Mouse (Mus musculus) lung, postnatal 10 days (tissue): ENCODE measurements around the gene Glb1l.
A peak's percentile ranks its signal among the peaks of the same experiment; 100 is the strongest.

Source experiments
- DNase-seq: peaks from one replicate; pipeline ENCODE4 v3.0.0; 2021

The Glb1l gene

DNA sequence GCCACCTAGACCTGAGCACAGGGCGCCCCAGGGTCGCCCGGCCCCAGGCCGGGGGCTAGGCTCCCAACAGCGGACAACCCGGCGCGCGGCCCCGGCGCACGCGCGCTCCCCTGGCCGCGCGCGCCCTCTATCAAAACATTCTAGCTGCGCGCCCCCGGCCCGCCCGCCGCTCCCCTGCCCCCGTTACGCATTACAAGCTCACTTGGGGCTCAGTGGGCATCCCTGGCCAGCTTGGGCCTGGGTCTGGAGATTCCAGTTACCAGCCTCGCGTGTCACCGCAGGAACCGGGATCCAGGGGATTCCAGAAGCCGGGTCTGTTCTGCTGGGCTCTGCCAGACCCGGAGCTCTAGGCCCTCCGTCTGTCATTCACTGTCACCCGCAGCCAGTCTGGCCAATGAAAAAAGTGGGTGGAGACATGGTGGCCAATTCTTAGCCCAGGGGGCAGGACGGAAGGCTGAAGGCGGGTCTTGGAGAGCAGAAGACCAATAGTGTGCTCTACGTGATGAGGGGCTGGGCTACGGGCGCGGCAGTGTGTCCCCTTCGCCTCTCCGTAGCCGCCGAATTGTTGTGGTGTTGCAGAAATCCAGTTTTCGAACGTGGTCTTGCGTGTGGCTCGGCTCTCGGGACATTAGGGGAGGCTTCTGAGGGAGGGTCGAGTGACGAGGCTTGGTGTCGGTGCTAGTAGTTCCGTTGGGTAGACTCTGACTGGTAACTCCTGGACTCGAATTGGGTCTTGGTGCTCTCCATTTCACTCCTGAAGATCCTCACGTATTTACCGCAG is 18.8 kb downstream of the Glb1l start, which contains the start of the genes Ankzf1 and Atg9a:
TSS of gene Ankzf1 (plus strand) at position 530 of the 781 bp plus-strand sequence.
TSS of gene Atg9a (minus strand) at position 575 of the 781 bp plus-strand sequence.
- DNase-seq = peak; percentile 99

DNA sequence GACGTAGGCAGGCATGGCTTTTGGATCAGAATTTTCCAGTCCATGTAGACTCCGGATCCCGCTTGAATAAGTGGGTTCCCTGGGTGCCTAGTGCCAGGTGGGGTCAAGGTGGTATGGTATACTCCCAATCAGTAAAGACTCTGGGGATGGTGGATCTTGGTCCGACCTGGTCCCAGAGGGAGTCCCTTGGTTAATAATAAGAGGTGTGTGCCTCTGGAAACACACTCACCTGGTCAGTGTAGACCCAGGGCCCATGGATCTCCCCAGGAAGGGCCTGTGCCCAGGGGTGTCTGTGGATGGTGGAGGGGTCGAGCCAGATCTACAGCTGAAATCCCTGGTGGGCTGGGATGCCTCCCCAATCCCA is 19.4 kb downstream of the Glb1l start:
- DNase-seq = no peak

DNA sequence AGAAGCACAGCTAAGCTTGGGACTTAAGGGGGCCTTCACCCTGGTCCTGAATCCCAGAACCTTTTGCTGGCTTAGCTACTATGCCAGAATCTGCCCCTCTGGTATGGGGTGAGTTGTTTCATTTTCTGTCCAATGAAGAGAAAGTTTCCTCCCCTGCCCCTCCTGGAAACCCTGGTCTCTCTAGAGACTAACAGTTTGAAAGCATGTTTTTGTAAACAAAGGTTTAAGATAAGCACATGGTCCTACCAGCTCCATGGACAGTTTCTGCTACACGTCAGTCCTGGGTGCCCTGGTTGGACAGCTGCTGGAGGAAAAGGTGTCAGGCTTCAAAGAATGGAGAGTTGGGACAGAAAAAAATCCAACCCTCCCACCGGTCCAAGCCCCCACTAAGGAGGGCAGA is 20.0 kb downstream of the Glb1l start:
- DNase-seq = no peak

- DNase-seq = no peak
Measured at GRCm38 (mm10) chr1:75187914-75188483, 22.6 kb downstream of the Glb1l start.

DNA sequence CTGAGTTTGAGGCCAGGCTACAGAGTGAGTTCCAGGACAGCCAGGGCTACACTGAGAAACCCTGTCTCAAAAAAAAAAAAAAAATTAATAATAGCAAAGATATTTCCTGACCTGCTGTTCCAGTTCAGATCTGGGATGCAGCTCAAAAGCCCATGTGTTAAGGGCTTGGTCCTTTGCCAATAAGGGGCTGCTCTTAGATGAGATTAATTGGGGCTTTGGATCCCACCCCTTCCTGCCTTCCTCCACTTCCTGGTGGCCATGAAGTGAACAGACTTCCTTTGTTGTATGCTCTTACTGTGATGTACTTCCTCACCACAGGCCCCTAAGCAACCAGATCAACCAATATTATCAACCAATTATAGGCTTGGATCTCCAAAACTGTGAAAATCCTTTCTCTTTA is 23.5 kb downstream of the Glb1l start:
- no peak for DNase-seq

DNA sequence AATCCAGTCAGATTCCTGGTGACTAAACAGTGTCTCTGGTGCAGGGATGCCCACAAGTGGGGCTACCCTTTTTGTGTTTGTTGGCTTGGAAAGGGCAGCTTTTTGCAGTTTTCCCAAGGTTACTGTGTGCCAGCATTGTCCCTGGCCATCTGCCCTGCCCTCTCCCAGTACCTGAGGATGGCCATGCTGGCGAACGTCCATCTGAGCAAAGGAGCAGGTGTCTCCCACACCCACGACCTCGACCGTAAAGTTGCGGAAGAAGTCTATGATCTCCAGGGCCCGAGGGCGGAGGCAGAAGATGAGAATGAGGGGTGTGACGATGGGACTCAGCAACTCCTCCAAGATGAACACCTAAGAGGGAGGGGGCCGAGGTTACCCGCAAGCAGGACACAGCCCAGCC is 25.1 kb downstream of the Glb1l start:
- no peak for DNase-seq

DNA sequence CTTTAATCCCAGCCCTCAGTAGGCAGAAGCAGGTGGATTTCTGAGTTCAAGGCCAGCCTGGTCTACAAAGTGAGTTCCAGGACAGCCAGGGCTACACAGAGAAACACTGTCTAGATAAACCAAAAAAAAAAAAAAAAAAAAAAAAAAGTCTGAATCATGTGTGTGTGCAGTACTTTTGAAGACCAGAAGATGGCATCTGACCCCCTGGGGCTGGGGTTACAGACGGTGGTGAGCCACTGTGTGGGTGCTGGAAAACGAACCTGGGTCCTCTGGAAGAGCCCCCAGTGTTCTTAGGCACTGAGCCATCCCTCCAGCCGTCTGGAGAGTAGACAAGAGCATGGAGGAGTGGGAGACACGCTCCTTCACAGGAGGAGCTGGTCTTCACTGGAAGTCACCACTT is 28.5 kb downstream of the Glb1l start:
- DNase-seq = no peak

DNA sequence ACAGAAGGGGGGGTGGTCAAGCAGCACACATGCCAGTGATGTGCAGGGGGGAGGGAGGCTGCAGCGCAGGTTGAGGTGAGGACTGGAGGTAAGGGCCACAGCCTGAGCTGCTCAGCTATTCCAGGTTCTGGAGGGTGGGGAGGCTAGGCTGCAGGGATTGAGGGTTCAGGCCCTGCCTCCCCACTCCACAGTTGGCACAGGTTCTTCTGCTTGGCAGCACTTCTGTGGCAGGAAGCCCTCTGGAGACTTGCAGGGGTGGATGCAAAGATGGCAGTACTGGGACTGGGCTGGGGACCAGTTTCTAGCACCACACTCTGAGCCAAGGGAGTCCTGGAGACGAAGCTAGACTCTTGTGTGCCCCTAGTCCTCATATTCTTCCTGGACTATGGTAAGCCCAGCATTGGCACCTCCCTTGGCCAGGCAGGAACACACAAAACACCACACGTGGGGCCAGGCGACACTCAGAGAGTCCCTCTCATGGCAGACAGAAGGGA is 29.2 kb downstream of the Glb1l start:
- no peak for DNase-seq

- DNase-seq = no peak
Measured at GRCm38 (mm10) chr1:75180741-75181140, 29.9 kb downstream of the Glb1l start.

DNA sequence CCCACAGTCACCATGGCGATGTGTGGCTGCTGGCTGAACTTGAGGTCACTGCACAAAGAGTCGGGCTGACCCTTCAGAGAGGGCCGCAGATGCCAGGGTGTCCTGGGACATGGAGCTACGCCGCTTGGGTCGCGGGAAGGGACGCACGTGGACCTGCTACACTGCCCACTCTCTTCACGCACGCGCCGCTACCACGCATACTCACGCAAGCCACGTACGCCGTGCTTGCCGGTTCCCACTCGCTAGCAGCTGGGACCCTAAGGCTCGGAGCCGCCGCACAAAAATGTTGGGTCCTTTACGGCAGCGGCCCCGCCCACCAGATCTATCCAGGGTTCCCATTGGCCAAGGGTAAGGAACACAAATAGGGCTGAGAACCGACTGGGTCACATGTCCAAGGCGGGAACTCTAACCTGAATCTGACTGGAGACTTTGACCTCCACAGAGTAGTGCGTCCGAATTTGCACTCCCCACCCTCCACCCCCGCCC is 30.5 kb downstream of the Glb1l start, which contains the start of gene Abcb6:
TSS of gene Abcb6 (minus strand) at position 288 of the 486 bp plus-strand sequence.
- DNase-seq = peak; percentile 93

DNA sequence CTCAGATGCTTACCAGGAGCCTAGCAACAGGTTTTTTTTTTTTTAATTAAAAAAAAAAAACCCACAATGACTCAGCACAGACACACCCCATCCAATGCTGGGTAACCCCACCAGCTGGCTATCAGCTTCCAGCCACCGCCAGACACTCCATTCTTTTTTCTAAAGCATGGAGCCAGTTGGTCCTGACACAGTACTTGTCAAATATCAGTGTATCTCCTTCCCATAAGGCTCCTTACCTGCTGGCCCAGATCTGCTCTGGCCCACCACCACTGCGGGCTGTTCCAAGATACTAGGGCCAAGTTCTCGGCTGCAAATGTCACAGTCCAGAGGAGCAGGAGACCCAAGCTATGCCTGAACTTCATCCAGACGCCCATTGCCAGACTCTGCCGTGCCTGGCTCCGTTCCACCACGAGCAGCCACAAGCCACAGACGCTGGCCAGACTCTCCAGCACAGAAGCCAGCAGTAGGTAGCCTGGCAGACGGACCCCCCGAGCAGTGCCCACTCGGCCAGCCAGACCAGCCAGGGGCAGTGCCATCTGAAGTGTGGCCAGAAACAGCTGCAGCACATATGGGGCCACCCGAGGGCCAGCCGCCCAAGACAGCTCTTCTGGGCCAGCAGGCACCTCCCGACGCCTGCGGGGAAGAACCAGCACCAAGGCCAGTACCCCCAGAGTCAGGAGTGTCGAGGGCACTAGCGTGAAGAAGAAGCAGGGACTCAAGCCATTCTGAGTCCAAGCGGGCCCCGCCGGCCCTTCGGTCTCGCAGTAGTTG is 31.1 kb downstream of the Glb1l start:
- DNase-seq = peak; percentile 29

DNA sequence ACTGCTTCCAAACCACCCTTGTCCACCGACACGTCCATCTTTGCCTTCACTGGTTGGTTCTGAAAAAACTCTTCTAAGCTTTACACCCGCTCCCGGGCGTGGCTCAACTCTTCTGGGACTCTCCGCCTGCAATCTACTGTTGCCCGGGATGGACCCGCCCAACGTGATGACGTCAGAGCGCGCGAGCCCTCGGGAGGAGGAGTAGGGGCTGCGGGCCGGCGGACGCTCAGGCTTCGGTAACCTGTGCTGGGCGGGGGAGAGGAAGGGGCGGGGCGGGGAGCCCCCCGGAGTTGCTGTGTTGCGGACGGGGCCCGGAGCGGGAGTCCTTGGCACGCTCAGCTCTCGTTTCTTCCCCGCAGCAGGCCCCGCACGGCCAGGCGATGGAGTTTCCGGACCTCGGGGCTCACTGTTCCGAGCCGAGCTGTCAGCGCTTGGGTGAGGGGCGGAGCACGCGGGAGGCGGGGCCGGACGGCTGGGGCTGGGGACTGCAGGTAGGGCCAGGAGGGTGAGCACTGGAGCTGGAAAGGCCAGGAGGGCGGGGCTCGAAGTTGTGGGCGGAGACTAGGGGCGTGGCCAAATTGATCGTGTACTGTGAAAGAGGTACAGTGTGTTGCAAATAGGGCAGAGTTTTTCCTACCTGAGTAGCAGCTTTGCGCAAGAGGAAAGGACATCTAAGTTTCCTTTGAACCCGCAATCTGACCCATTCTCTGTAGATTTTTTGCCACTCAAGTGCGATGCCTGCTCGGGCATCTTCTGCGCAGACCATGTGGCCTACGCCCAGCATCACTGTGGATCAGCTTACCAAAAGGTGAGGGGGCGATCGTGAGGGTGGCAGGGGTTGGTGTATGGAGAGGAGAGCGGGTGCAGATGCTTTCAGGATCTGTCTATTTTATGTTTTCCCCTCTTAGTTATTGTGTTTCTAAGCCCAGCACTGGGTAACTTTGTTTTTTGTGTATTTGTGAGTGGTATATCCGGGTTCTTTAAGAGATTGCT is 41.8 kb downstream of the Glb1l start, which contains the start of gene Zfand2b:
TSS of gene Zfand2b (plus strand) at position 175 of the 993 bp plus-strand sequence.
- peak; percentile 98 for DNase-seq

GRCm38 (mm10) chr1:75168093-75168471 is 42.5 kb downstream of the Glb1l start:
- no peak for DNase-seq

GRCm38 (mm10) chr1:75160256-75160617 is 50.4 kb downstream of the Glb1l start:
- no peak for DNase-seq

- no peak for DNase-seq
Measured at GRCm38 (mm10) chr1:75159540-75160255, 50.9 kb downstream of the Glb1l start.

DNA sequence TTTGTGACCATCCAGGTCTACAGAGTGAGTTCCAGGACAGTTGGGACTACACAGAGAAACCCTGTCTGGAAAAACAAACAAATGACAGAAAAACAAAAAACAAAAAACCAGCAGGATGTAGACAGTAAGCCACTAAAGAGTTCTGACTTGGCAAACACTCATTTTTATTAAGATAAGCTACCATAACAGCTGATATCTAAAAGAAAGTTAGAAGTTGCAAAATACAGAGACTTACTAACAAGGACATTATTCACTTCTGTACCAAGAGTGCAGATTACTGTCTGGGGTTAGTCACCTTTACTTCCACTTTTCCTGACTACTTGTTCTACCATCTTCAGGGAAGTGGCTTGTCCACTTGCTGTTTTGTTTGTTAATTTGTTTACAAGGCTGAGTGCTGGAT is 51.6 kb downstream of the Glb1l start:
- DNase-seq = no peak

DNA sequence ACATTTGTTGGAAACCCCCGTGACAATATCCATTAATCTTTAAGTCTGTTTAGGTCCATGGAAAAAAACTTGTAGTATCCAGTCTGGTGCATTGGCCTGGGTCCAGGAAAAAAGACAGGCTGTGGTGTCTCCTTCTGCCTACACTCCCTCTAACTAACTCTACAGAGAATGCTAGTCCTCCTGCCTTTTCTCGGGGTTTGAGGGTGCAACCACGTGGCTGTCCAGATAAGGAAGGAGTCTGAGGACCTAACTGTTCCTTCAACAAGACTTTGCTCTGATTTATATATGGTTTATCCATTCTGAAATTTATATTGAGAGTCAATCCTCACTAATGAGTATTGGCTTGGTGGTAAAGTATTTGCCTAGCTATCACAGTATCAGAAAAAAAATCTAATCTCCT is 54.8 kb downstream of the Glb1l start:
- no peak for DNase-seq

- no peak for DNase-seq
Measured at GRCm38 (mm10) chr1:75148727-75149126, 61.9 kb downstream of the Glb1l start.
